Mouse (Mus musculus): ENCODE results near the gene Stk38l. TPM values are rescaled to one million over a fixed set of nuclear protein-coding genes. Genes with fewer than 3 reads are reported as not detected.

The Stk38l gene
- polyA plus RNA-seq (2021; fragmentation: Nextera tagmentation): 11.9 and 12.3 TPM in 2 replicates
- long read RNA-seq, experiment 1, full-length matches to known transcripts: 50 of 83 reads
- long read RNA-seq, experiment 1, partial matches to known transcripts: 7 of 83 reads
- long read RNA-seq, experiment 1, other reads (novel, unspliced or antisense): 26 of 83 reads
- long read RNA-seq, experiment 2, full-length matches to known transcripts: 8 of 25 reads
- long read RNA-seq, experiment 2, partial matches to known transcripts: 3 of 25 reads
- long read RNA-seq, experiment 2, other reads (novel, unspliced or antisense): 14 of 25 reads

GRCm38 (mm10) chr6:146724581-146725383 lies at the start of gene Stk38l:
Stk38l (plus strand) TSS chr6:146724995.

GRCm38 (mm10) chr6:146795924-146796545 lies 71.2 kb downstream of the Stk38l start, which contains the start of gene Arntl2:
Arntl2 (plus strand) TSS chr6:146796055.

Other genes with a start within 250 kb of the Stk38l start
- gene Itpr2, start 222.8 kb upstream of the Stk38l start, polyA plus RNA-seq (2021; fragmentation: Nextera tagmentation): 3.6 and 4.6 TPM in 2 replicates
- gene Fgfr1op2, start 147.8 kb upstream of the Stk38l start, polyA plus RNA-seq (2021; fragmentation: Nextera tagmentation): 204 and 207 TPM in 2 replicates
- 9.2 and 9.8 TPM in 2 replicates for gene Ints13, start 147.2 kb upstream of the Stk38l start, polyA plus RNA-seq (2021; fragmentation: Nextera tagmentation)
- gene Med21, start 82.4 kb upstream of the Stk38l start, polyA plus RNA-seq (2021; fragmentation: Nextera tagmentation): 80.4 and 106 TPM in 2 replicates
- gene Tm7sf3, start 82.2 kb upstream of the Stk38l start, polyA plus RNA-seq (2021; fragmentation: Nextera tagmentation): 18.6 and 24.5 TPM in 2 replicates
- 1.5 and 1.8 TPM in 2 replicates for gene Arntl2, start 71.1 kb downstream of the Stk38l start, polyA plus RNA-seq (2021; fragmentation: Nextera tagmentation)
- 0.16 TPM in 1 of 2 replicates, not detected in the other for gene Smco2, start 125.1 kb downstream of the Stk38l start, polyA plus RNA-seq (2021; fragmentation: Nextera tagmentation)
- gene Ppfibp1, start 163.5 kb downstream of the Stk38l start, polyA plus RNA-seq (2021; fragmentation: Nextera tagmentation): 14.9 and 21.2 TPM in 2 replicates
- gene 1700034J05Rik, start 229.4 kb downstream of the Stk38l start, polyA plus RNA-seq (2021; fragmentation: Nextera tagmentation): not detected in 2 replicates